Mouse (Mus musculus) cerebellum, postnatal 10 days (tissue): ENCODE results near the gene Dxo.

Experiments
- DNase-seq, 2 experiments: peaks; one replicate each; pipeline ENCODE4 v3.0.0; 2021; ENCODE audit warnings: mixed read lengths in 2 of 2

The Dxo gene

GRCm38 (mm10) chr17:34881683-34882310, 45.0 kb downstream of the Dxo start, which contains the start of gene Gm20547:
Gene Gm20547 (minus strand): TSS chr17:34882042.
- DNase-seq: no peak

- no peak for DNase-seq
Measured at GRCm38 (mm10) chr17:34883332-34883731, 46.5 kb downstream of the Dxo start.

- DNase-seq: no peak
Measured at GRCm38 (mm10) chr17:34884704-34885103, 47.9 kb downstream of the Dxo start.

GRCm38 (mm10) chr17:34885615-34886014, 48.8 kb downstream of the Dxo start:
- DNase-seq: no peak

GRCm38 (mm10) chr17:34887942-34888341, 51.1 kb downstream of the Dxo start:
- DNase-seq: no peak
